Mouse (Mus musculus): ENCODE results near the gene Klhl29.

The Klhl29 gene

GRCm38 (mm10) chr12:5375616-5376461 lies at the start of gene Klhl29:
Gene Klhl29, minus strand, starts transcription at chr12:5375682.
- peak; percentile 79 to 83 for DNase-seq (ENCODE audit: low spot score in 2 of 2)

GRCm38 (mm10) chr12:5425276-5425675 lies 49.8 kb upstream of the Klhl29 start:
- DNase-seq (ENCODE audit: low spot score in 2 of 2) = no peak

GRCm38 (mm10) chr12:5415806-5416205 lies 40.3 kb upstream of the Klhl29 start:
- no peak for DNase-seq (ENCODE audit: low spot score in 2 of 2)

- DNase-seq (ENCODE audit: low spot score in 2 of 2) = no peak
Measured at GRCm38 (mm10) chr12:5413976-5414375, 38.5 kb upstream of the Klhl29 start.

- DNase-seq (ENCODE audit: low spot score in 2 of 2) = no peak
Measured at GRCm38 (mm10) chr12:5411761-5412537, 36.5 kb upstream of the Klhl29 start.

GRCm38 (mm10) chr12:5411346-5411745 lies 35.9 kb upstream of the Klhl29 start:
- DNase-seq (ENCODE audit: low spot score in 2 of 2) = no peak

GRCm38 (mm10) chr12:5410391-5411115 lies 35.1 kb upstream of the Klhl29 start:
- peak; percentile 75 to 89 for DNase-seq (ENCODE audit: low spot score in 2 of 2)

GRCm38 (mm10) chr12:5407175-5407574 lies 31.7 kb upstream of the Klhl29 start:
- no peak for DNase-seq (ENCODE audit: low spot score in 2 of 2)

- no peak for DNase-seq (ENCODE audit: low spot score in 2 of 2)
Measured at GRCm38 (mm10) chr12:5397423-5397822, 21.9 kb upstream of the Klhl29 start.

- no peak for DNase-seq (ENCODE audit: low spot score in 2 of 2)
Measured at GRCm38 (mm10) chr12:5395188-5395587, 19.7 kb upstream of the Klhl29 start.

- no peak for DNase-seq (ENCODE audit: low spot score in 2 of 2)
Measured at GRCm38 (mm10) chr12:5387112-5387511, 11.6 kb upstream of the Klhl29 start.

- DNase-seq (ENCODE audit: low spot score in 2 of 2) = no peak
Measured at GRCm38 (mm10) chr12:5386688-5387087, 11.2 kb upstream of the Klhl29 start.

GRCm38 (mm10) chr12:5381694-5382093 lies 6.2 kb upstream of the Klhl29 start:
- no peak for DNase-seq (ENCODE audit: low spot score in 2 of 2)

- peak in 1 of 2 experiments; percentile 25 for DNase-seq (ENCODE audit: low spot score in 2 of 2)
Measured at GRCm38 (mm10) chr12:5374684-5375615, 532 bp downstream of the Klhl29 start.

- DNase-seq (ENCODE audit: low spot score in 2 of 2) = peak; percentile 26 to 62
Measured at GRCm38 (mm10) chr12:5374196-5374683, 1.2 kb downstream of the Klhl29 start.

GRCm38 (mm10) chr12:5373641-5374195 lies 1.8 kb downstream of the Klhl29 start:
- peak in 1 of 2 experiments; percentile 20 for DNase-seq (ENCODE audit: low spot score in 2 of 2)

- DNase-seq (ENCODE audit: low spot score in 2 of 2) = no peak
Measured at GRCm38 (mm10) chr12:5369396-5369795, 6.1 kb downstream of the Klhl29 start.

GRCm38 (mm10) chr12:5364836-5365235 lies 10.6 kb downstream of the Klhl29 start:
- DNase-seq (ENCODE audit: low spot score in 2 of 2) = no peak

GRCm38 (mm10) chr12:5363961-5364634 lies 11.4 kb downstream of the Klhl29 start:
- DNase-seq (ENCODE audit: low spot score in 2 of 2) = no peak

GRCm38 (mm10) chr12:5359065-5359464 lies 16.4 kb downstream of the Klhl29 start:
- DNase-seq (ENCODE audit: low spot score in 2 of 2) = no peak

Measured in urinary bladder, postnatal 4 days (tissue).